Mouse (Mus musculus) liver, adult 2 months (tissue): ENCODE measurements around the gene Slc50a1. TPM values are rescaled to one million over a fixed set of nuclear protein-coding genes. Genes with fewer than 3 reads are reported as not detected.
A peak's percentile ranks its signal among the peaks of the same experiment; 100 is the strongest.

Experiments
- DNase-seq: peaks from one replicate; pipeline ENCODE4 v3.0.0-alpha.2; 2011; ENCODE audit warnings: low read depth, low spot score; ENCODE audit errors: extremely low read depth
- H3K27ac ChIP-seq: fragments of 200-500 bp; replicated peaks from 2 replicates; pipeline ENCODE4 v1.5.1; 2012; ENCODE audit warnings: low read depth, mild to moderate bottlenecking, control low read depth, inconsistent platforms, low read length; ENCODE audit not compliant: insufficient read depth
- H3K27me3 ChIP-seq: fragments of 200-500 bp; 2 replicates; pipeline ENCODE4 v1.6.1; 2012; ENCODE audit warnings: mild to moderate bottlenecking, moderate library complexity, low read length, inconsistent platforms; ENCODE audit not compliant: control insufficient read depth, insufficient read depth
- H3K36me3 ChIP-seq: fragments of 200-500 bp; 2 replicates; pipeline ENCODE4 v1.6.1; 2012; ENCODE audit warnings: low read length, inconsistent platforms; ENCODE audit not compliant: control insufficient read depth, insufficient read depth
- H3K4me1 ChIP-seq: fragments of 200-500 bp; 2 replicates; pipeline ENCODE4 v1.6.1; 2011; ENCODE audit warnings: low read length; ENCODE audit not compliant: control insufficient read depth, insufficient read depth
- H3K4me3 ChIP-seq: fragments of 200-500 bp; 2 replicates; pipeline ENCODE4 v1.5.1; 2011; ENCODE audit warnings: low read depth, mild to moderate bottlenecking, control low read depth, low read length, moderate library complexity; ENCODE audit not compliant: insufficient read depth
- H3K79me2 ChIP-seq: fragments of 200-500 bp; 2 replicates; pipeline ENCODE4 v1.6.1; 2012; ENCODE audit warnings: inconsistent platforms, mild to moderate bottlenecking, low read length, moderate library complexity; ENCODE audit not compliant: control insufficient read depth, insufficient read depth
- H3K9ac ChIP-seq: fragments of 200-500 bp; 2 replicates; pipeline ENCODE4 v1.6.1; 2012; ENCODE audit warnings: low read depth, mild to moderate bottlenecking, control low read depth, inconsistent platforms, low read length
- CTCF ChIP-seq: fragments of 200-500 bp; IDR thresholded peaks from 2 replicates; pipeline ENCODE4 v1.5.1; 2011; ENCODE audit warnings: low read depth, low read length, control low read depth
- POLR2A ChIP-seq: fragments of 200-500 bp; IDR thresholded peaks from 2 replicates; pipeline ENCODE4 v1.6.1; 2011; ENCODE audit warnings: low read length, control low read depth; ENCODE audit not compliant: insufficient read depth; ENCODE audit errors: extremely low read depth
- WGBS: fragments of 180-500 bp; shearing (Covaris S2); methylation state at CpG from one replicate; pipeline ENCODE4 v1.1.7; 2018; 5-methylcytosine and 5-hydroxymethylcytosine counted together
- polyA plus RNA-seq: library from polyadenylated mRNA; depleted of rRNA; stranded (reverse); fragments of >200 nt; gene quantifications from 2 replicates; pipeline ENCODE4 v1.2.3, GENCODE M21; 2012
- total RNA-seq: library from RNA; depleted of rRNA; stranded (reverse); fragments of >200 nt; gene quantifications from 2 replicates; pipeline ENCODE4 v1.2.3, GENCODE M21; 2014

Gene Slc50a1
- total and polyA plus RNA-seq, 2 experiments = 7.0 to 36.3 TPM

DNA sequence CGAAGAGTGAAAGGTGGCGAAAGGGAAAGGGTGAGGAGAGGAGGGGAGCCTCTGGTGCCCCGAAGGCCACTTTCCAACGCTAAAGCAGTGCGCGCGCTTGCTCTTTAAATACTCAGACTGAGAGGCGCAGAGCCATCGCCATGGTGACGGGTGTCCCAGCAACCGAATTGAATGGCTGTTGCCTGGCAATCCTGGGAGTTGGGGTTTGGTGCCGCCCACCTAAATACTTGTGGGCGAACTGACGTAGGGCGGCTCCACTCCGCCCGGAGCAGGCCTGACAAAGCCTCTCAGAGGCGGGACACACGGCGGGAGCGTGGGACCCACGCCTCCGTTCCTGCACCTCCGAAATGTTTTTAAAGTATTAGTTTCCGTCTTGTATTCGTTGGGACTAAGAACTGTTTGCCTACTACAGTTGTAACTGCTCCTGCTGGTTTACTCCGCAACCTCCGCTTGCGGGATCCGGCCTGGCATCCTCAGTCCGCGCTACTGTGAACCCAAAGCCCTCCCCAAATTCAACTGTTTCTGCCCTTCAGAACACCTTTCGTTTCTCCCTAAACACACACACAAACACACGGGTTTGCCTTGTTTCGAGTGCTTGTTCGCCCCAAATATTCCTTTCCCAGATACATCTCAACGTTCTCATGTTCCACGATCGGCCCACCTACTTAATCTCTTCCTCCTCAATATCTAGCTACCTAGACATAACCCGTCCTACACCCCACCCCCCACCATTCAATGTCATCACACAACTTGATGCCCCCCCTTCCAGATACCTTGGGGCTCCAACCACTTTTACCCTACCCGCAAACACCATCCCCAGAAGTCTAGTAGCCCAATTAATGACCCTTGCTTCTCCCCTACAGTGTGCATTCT lies 42.8 kb downstream of the Slc50a1 start:
- no peak overlapping the region for H3K27ac ChIP-seq
- WGBS = 17% methylated on average over 41 of the region's 41 CpGs
- no peak for TF ChIP-seq CTCF
- H3K79me2 ChIP-seq = no peaks in the 10 kb centered on the region
- peak overlapping the region; percentile 34; the same call in 1 of the 2 replicates for H3K4me3 ChIP-seq
- H3K4me1 ChIP-seq = peaks cover 3% of the 10 kb centered on the region; the same call in 1 of the 2 replicates
- H3K36me3 ChIP-seq = no peaks in the 10 kb centered on the region
- no peak overlapping the region; the same call in 1 of the 2 replicates for H3K9ac ChIP-seq
- DNase-seq = no peak
- 0 out of 2 replicates have a peak, but pooled peaks cover 2% of the 10 kb centered on the region for H3K27me3 ChIP-seq

DNA sequence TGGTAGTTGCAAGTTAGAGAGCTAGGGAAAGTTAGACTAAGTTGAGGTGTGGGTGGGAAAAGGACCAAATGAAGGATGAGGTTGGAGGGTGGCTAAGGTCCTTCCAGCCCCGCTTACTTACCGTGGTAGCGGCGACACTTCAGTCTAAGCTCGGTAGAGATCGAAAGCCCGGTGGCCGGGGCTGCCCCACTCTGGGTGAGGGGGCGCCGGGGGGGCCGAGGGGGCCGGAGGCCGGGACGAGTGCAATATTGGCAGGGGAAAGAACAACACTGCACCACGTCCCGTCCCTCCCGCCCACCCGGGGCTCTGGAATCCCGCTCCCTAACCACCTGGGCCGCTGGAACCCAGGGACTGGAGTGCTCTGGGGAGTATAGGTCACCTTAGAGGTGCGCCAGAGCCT lies 43.5 kb downstream of the Slc50a1 start, which contains the start of gene Mtx1:
Gene Mtx1 (minus strand): TSS at position 189 of the 400 bp plus-strand sequence.
- H3K4me3 ChIP-seq = peak within 1 kb of the TSS; percentile 34; the same call in 1 of the 2 replicates
- DNase-seq = no peak
- H3K79me2 ChIP-seq = no peaks in the 10 kb centered on the region
- H3K4me1 ChIP-seq = peaks cover 3% of the 10 kb centered on the region; the same call in 1 of the 2 replicates
- H3K36me3 ChIP-seq = no peaks in the 10 kb centered on the region
- TF ChIP-seq POLR2A = no peak
- TF ChIP-seq CTCF = no peak
- no peak within 1 kb of the TSS for H3K27ac ChIP-seq
- WGBS = 24% methylated on average over 21 of the region's 21 CpGs
- H3K9ac ChIP-seq = no peak within 1 kb of the TSS; the same call in 1 of the 2 replicates
- 0 out of 2 replicates have a peak, but pooled peaks cover 2% of the 10 kb centered on the region for H3K27me3 ChIP-seq

DNA sequence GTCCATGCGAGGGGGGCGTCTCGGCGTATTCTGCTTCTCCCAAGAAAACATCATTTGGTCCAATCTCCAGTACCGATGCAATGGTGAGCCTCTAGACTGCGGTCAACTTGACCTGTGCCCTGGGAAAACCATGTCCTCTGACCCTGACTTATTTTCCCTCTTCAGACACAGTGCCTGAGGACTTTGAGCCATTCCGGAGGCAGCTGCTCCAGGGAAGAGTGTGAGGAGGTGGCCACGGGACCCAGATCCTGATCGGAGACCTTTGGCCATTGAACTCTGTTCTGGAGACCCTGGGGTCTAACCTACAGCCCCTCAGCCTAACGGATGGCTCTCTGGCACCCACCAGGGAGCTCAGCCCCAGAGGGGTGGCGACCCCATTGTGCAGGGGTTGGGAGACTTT lies 44.0 kb downstream of the Slc50a1 start:
- Histone ChIP-seq H3K27ac (no peak overlapping the region), H3K4me3 (no peak overlapping the region), H3K36me3 (no peaks in the 10 kb centered on the region), H3K4me1 (peaks cover 3% of the 10 kb centered on the region; the same call in 1 of the 2 replicates), H3K27me3 (0 out of 2 replicates have a peak, but pooled peaks cover 2% of the 10 kb centered on the region), H3K9ac (no peak overlapping the region), H3K79me2 (no peaks in the 10 kb centered on the region)
- no peak for DNase-seq
- 68% methylated on average over 11 of the region's 11 CpGs for WGBS
- TF ChIP-seq CTCF (no peak), POLR2A (no peak)

DNA sequence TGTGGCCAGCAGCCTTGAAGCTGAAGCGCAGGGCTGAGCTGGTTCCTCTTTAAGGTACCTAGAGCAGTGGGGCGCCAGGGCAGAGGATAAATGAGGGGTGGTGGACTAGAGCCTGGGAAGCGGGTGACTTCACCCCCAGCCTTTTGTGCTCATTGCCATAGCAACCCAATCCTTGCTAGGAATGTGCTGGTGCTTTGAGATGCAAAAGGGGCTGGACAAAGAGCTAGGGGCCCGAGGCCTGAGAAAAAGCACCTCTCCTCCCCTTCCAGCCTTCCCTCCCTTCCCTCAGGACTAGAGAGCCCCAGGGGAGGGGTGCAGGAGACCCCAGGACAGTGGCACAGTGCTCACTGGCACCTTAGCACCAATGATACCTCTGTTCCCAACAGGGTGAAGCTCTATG lies 44.5 kb downstream of the Slc50a1 start:
- WGBS = 87% methylated on average over 4 of the region's 4 CpGs
- H3K27me3 ChIP-seq = 0 out of 2 replicates have a peak, but pooled peaks cover 2% of the 10 kb centered on the region

DNA sequence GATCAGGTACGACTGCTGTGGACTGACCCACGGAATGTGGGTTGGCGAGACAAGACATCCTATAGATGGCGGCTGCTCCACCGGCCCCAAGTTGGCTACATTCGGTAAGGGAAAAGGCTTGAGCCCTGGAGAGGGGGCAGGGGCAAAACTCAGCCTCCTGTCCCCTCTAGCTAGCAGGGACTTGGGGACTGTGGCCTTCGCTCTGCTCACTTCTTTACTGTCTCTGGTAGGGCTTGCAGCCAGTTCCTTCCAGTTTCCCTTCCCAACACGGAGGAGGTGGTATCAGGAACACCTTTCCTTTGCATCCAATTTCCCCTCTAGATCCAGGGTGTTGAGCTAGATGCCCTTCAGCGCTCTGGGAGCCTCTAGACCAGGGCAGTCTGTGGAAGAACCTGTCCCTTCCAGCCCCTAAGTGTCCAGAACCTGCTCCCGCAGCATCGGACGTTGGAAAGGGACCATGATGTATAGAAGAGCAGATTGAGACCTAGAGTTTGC lies 45.0 kb downstream of the Slc50a1 start:
- H3K4me3 ChIP-seq = no peak overlapping the region
- TF ChIP-seq POLR2A (no peak), CTCF (no peak)
- DNase-seq = no peak
- no peak overlapping the region for H3K27ac ChIP-seq
- no peaks in the 10 kb centered on the region for H3K36me3 ChIP-seq
- H3K79me2 ChIP-seq = no peaks in the 10 kb centered on the region
- peaks cover 3% of the 10 kb centered on the region; the same call in 1 of the 2 replicates for H3K4me1 ChIP-seq
- 0 out of 2 replicates have a peak, but pooled peaks cover 2% of the 10 kb centered on the region for H3K27me3 ChIP-seq
- 83% methylated on average over 12 of the region's 12 CpGs for WGBS
- no peak overlapping the region for H3K9ac ChIP-seq

More for the DNA sequence above, 44.5 kb downstream of the Slc50a1 start:
- no peak for DNase-seq
- H3K27ac ChIP-seq = no peak overlapping the region
- H3K4me1 ChIP-seq = peaks cover 3% of the 10 kb centered on the region; the same call in 1 of the 2 replicates
- no peak overlapping the region for H3K4me3 ChIP-seq
- H3K79me2 ChIP-seq = no peaks in the 10 kb centered on the region
- TF ChIP-seq POLR2A = no peak
- TF ChIP-seq CTCF = no peak
- no peak overlapping the region for H3K9ac ChIP-seq
- no peaks in the 10 kb centered on the region for H3K36me3 ChIP-seq

DNA sequence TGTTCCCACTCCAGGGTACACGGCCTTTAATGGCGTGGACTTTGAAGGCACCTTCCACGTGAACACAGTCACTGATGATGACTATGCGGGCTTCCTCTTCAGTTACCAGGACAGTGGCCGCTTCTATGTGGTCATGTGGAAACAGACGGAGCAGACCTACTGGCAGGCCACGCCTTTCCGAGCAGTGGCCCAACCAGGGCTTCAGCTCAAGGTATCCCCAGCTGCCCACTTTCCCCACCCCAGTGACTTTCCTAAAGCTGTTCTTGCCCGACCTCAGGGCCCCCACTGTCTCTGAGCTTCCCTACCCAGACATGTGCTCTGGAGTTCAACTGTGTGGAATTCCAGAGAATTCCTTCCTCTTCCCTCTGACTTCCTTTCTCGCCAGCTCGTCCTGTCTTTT lies 45.6 kb downstream of the Slc50a1 start:
- 88% methylated on average over 11 of the region's 11 CpGs for WGBS
- no peaks in the 10 kb centered on the region for H3K36me3 ChIP-seq
- H3K4me1 ChIP-seq = peaks cover 3% of the 10 kb centered on the region; the same call in 1 of the 2 replicates
- DNase-seq = no peak
- TF ChIP-seq POLR2A = no peak
- TF ChIP-seq CTCF = no peak
- no peak overlapping the region for H3K9ac ChIP-seq
- H3K27me3 ChIP-seq = 0 out of 2 replicates have a peak, but pooled peaks cover 2% of the 10 kb centered on the region
- H3K4me3 ChIP-seq = no peak overlapping the region
- no peak overlapping the region for H3K27ac ChIP-seq
- no peaks in the 10 kb centered on the region for H3K79me2 ChIP-seq
